Mouse (Mus musculus) liver, adult 2 months (tissue): Measurements from ENCODE around the gene Dhx38.

Experiments used
- CTCF ChIP-seq: fragments of 200-500 bp; IDR thresholded peaks from 2 replicates; pipeline ENCODE4 v1.5.1; 2011; ENCODE audit warnings: low read depth, low read length, control low read depth
- POLR2A ChIP-seq: fragments of 200-500 bp; IDR thresholded peaks from 2 replicates; pipeline ENCODE4 v1.6.1; 2011; ENCODE audit warnings: low read length, control low read depth; ENCODE audit not compliant: insufficient read depth; ENCODE audit errors: extremely low read depth

DNA sequence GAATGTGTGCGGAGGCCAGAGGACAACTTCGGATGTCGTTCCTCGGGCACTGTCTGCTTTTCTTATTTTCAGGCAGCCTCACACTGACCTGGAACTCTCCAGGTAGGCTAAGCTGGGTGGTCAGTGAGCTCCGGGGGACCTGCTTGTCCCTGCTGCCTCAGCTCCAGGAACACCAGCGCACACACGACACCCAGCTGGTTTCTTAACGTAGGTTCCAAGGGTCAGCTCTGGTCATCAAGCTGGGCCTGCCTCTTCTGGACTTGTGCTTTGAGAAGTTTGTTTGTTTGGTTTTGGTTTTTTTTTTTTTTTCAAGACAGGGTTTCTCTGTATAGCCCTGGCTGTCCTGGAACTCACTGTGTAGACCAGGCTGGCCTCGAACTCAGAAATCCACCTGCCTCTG is 25.2 kb upstream of the Dhx38 start:
- TF ChIP-seq CTCF (no peak), POLR2A (no peak)
